Mouse (Mus musculus) lung, postnatal 0 days (tissue): ENCODE results near the gene Sept8.

Source experiments
- CTCF ChIP-seq: IDR thresholded peaks from 2 replicates; pipeline ENCODE4 v1.5.1; 2016; ENCODE audit warnings: antibody characterized with exemption, mild to moderate bottlenecking
- EP300 ChIP-seq: IDR thresholded peaks from 2 replicates; pipeline ENCODE4 v1.6.1; 2016; ENCODE audit warnings: antibody characterized with exemption, mild to moderate bottlenecking, control low read depth

- TF ChIP-seq CTCF (peak; percentile 63), EP300 (no peak)
Measured at GRCm38 (mm10) chr11:53485719-53486118, 33.3 kb upstream of the Sept8 start.
